Mouse (Mus musculus) myocyte (in vitro differentiated cells): ENCODE data around the gene Stk4. TPM values are rescaled to one million over a fixed set of nuclear protein-coding genes. Genes with fewer than 3 reads are reported as not detected.
"Not testable (repeated sequence)": the region's sequence is repeated elsewhere in the genome, so short reads cannot be mapped to it uniquely, and the experiment has no call there.

Source experiments
- H3K27me3 ChIP-seq: one replicate; pipeline ENCODE4 v1.6.1; 2011; ENCODE audit not compliant: control insufficient read depth, insufficient read depth, insufficient read length
- H3K36me3 ChIP-seq: one replicate; pipeline ENCODE4 v1.6.1; 2011; ENCODE audit not compliant: control insufficient read depth, insufficient read depth
- H3K4me2 ChIP-seq: one replicate; pipeline ENCODE4 v1.6.1; 2011; ENCODE audit warnings: low read depth, control low read depth
- H3K4me3 ChIP-seq: one replicate; pipeline ENCODE4 v1.5.1; 2011; ENCODE audit warnings: mild to moderate bottlenecking, control low read depth, moderate library complexity
- H3K79me2 ChIP-seq: one replicate; pipeline ENCODE4 v1.6.1; 2011; ENCODE audit not compliant: control insufficient read depth, insufficient read depth
- H3ac ChIP-seq: one replicate; pipeline ENCODE4 v1.6.1; 2011; ENCODE audit not compliant: control insufficient read depth, insufficient read length
- CEBPB ChIP-seq: IDR thresholded peaks from 2 replicates; pipeline ENCODE4 v1.6.1; 2011; ENCODE audit warnings: mild to moderate bottlenecking, moderate library complexity; ENCODE audit not compliant: poor library complexity, insufficient read depth, severe bottlenecking
- E2F4 ChIP-seq: IDR thresholded peaks from one replicate; pipeline ENCODE4 v1.6.1; 2011; ENCODE audit warnings: mild to moderate bottlenecking, control low read depth, moderate library complexity; ENCODE audit not compliant: insufficient read depth
- MAX ChIP-seq: IDR thresholded peaks from one replicate; pipeline ENCODE4 v1.6.1; 2011; ENCODE audit warnings: low read depth, mild to moderate bottlenecking, control low read depth
- MYOD1 ChIP-seq, 3 experiments: IDR thresholded peaks; one replicate each; pipeline ENCODE4 v1.6.1; 2011; ENCODE audit warnings: control low read depth in 2 of 3, low read depth in 2 of 3, mild to moderate bottlenecking in 2 of 3, moderate library complexity in 1 of 3; ENCODE audit not compliant: insufficient read length in 2 of 3, control insufficient read depth in 1 of 3
- MYOG ChIP-seq, 3 experiments: IDR thresholded peaks; one replicate each; pipeline ENCODE4 v1.6.1; 2011; ENCODE audit warnings: control low read depth in 2 of 3, low read depth in 2 of 3, mild to moderate bottlenecking in 2 of 3; ENCODE audit not compliant: insufficient read length in 2 of 3, control insufficient read depth in 1 of 3, insufficient read depth in 1 of 3
- POLR2A ChIP-seq: IDR thresholded peaks from one replicate; pipeline ENCODE4 v1.6.1; 2011; ENCODE audit warnings: low read depth, mild to moderate bottlenecking, control low read depth, moderate library complexity; ENCODE audit not compliant: insufficient read length
- POLR2AphosphoS2 ChIP-seq: IDR thresholded peaks from one replicate; pipeline ENCODE4 v1.6.1; 2011; ENCODE audit warnings: low read depth, control low read depth; ENCODE audit not compliant: insufficient read length
- REST ChIP-seq: IDR thresholded peaks from one replicate; pipeline ENCODE4 v1.6.1; 2011; ENCODE audit warnings: mild to moderate bottlenecking, control low read depth, moderate library complexity; ENCODE audit not compliant: insufficient read depth, insufficient read length
- SRF ChIP-seq: IDR thresholded peaks from one replicate; pipeline ENCODE4 v1.6.1; 2011; ENCODE audit warnings: low read depth; ENCODE audit not compliant: control insufficient read depth, insufficient read length
- TCF12 ChIP-seq: IDR thresholded peaks from one replicate; pipeline ENCODE4 v1.6.1; 2011; ENCODE audit warnings: mild to moderate bottlenecking, control low read depth; ENCODE audit not compliant: poor library complexity, insufficient read depth, severe bottlenecking
- TCF3 ChIP-seq: IDR thresholded peaks from one replicate; pipeline ENCODE4 v1.6.1; 2011; ENCODE audit warnings: low read depth, control low read depth; ENCODE audit not compliant: insufficient read length
- USF1 ChIP-seq: IDR thresholded peaks from one replicate; pipeline ENCODE4 v1.6.1; 2011; ENCODE audit warnings: low read depth, mild to moderate bottlenecking, control low read depth, moderate library complexity
- polyA plus RNA-seq: library from polyadenylated mRNA; unstranded; fragments of >200 nt; fragmentation: generic; extraction: Trizol; gene quantifications from one replicate; pipeline ENCODE4 v1.2.1, GENCODE M21; 2012; ENCODE audit warnings: missing spikeins

Gene Stk4
- polyA plus RNA-seq, 1 experiment, result 9.8 TPM

GRCm38 (mm10) chr2:164053767-164054166 is 16.4 kb upstream of the Stk4 start:
- TF ChIP-seq MYOD1 (IDR thresholded peaks at IDR 0.05; ENCODE audit: control insufficient read depth in 1 of 3, insufficient read length in 2 of 3, low read depth in 2 of 3) (peak in 1 of 3 experiments; percentile 17), REST (no peak), MYOG (IDR thresholded peaks at IDR 0.05; ENCODE audit: control insufficient read depth in 1 of 3, insufficient read depth in 1 of 3, insufficient read length in 2 of 3, low read depth in 2 of 3) (peak in 1 of 3 experiments; percentile 52)
- H3ac ChIP-seq, result no peak overlapping the region
- H3K79me2 ChIP-seq, result no peaks in the 10 kb centered on the region
- no peak overlapping the region for H3K4me3 ChIP-seq
- no peak overlapping the region for H3K4me2 ChIP-seq
- H3K27me3 ChIP-seq, result no peaks in the 10 kb centered on the region
- peaks cover 30% of the 10 kb centered on the region for H3K36me3 ChIP-seq

- TF ChIP-seq MYOG (IDR thresholded peaks at IDR 0.05; ENCODE audit: control insufficient read depth in 1 of 3, insufficient read depth in 1 of 3, insufficient read length in 2 of 3, low read depth in 2 of 3) (no peak), MYOD1 (IDR thresholded peaks at IDR 0.05; ENCODE audit: control insufficient read depth in 1 of 3, insufficient read length in 2 of 3, low read depth in 2 of 3) (no peak), TCF12 (no peak), MAX (no peak), REST (no peak), TCF3 (no peak), POLR2A (no peak), SRF (no peak), CEBPB (no peak), USF1 (no peak), POLR2AphosphoS2 (no peak), E2F4 (no peak)
- Histone ChIP-seq H3K4me3 (no peak overlapping the region), H3K4me2 (no peak overlapping the region), H3ac (no peak overlapping the region), H3K36me3 (peaks cover 31% of the 10 kb centered on the region), H3K27me3 (no peaks in the 10 kb centered on the region), H3K79me2 (no peaks in the 10 kb centered on the region)
Observed at GRCm38 (mm10) chr2:164054671-164055070, 15.5 kb upstream of the Stk4 start.

- peaks cover 39% of the 10 kb centered on the region for H3K36me3 ChIP-seq
- no peak overlapping the region for H3K4me2 ChIP-seq
- no peak for TF ChIP-seq MYOD1 (IDR thresholded peaks at IDR 0.05; ENCODE audit: control insufficient read depth in 1 of 3, insufficient read length in 2 of 3, low read depth in 2 of 3)
- no peak for TF ChIP-seq POLR2A
- no peak for TF ChIP-seq MAX
- no peak for TF ChIP-seq TCF3
- TF ChIP-seq REST, result no peak
- no peak for TF ChIP-seq POLR2AphosphoS2
- no peak for TF ChIP-seq E2F4
- no peak for TF ChIP-seq MYOG (IDR thresholded peaks at IDR 0.05; ENCODE audit: control insufficient read depth in 1 of 3, insufficient read depth in 1 of 3, insufficient read length in 2 of 3, low read depth in 2 of 3)
- no peak for TF ChIP-seq CEBPB
- no peak for TF ChIP-seq USF1
- no peak for TF ChIP-seq TCF12
- no peak for TF ChIP-seq SRF
- no peaks in the 10 kb centered on the region for H3K79me2 ChIP-seq
- H3K27me3 ChIP-seq, result no peaks in the 10 kb centered on the region
- no peak overlapping the region for H3ac ChIP-seq
- no peak overlapping the region for H3K4me3 ChIP-seq
Observed at GRCm38 (mm10) chr2:164059634-164060235, 10.4 kb upstream of the Stk4 start.

- peaks cover 6% of the 10 kb centered on the region for H3K36me3 ChIP-seq
- TF ChIP-seq USF1, result no peak
- no peak for TF ChIP-seq TCF12
- TF ChIP-seq SRF, result peak; percentile 31
- peak; percentile 89 for TF ChIP-seq POLR2AphosphoS2
- peak; percentile 96 for TF ChIP-seq POLR2A
- H3K4me3 ChIP-seq, result peak within 1 kb of the TSS; percentile 81
- H3K27me3 ChIP-seq, result no peaks in the 10 kb centered on the region
- peaks cover 44% of the 10 kb centered on the region for H3K79me2 ChIP-seq
- peak within 1 kb of the TSS; percentile 46 for H3ac ChIP-seq
- peak within 1 kb of the TSS; percentile 96 for H3K4me2 ChIP-seq
Observed at GRCm38 (mm10) chr2:164070765-164071436, 779 bp downstream of the Stk4 start, which contains the start of gene Tomm34. Gene Tomm34, minus strand, starts transcription at chr2:164071169.

- H3K4me2 ChIP-seq, result peak overlapping the region; percentile 76
- H3K4me3 ChIP-seq, result peak overlapping the region; percentile 81
- H3K27me3 ChIP-seq, H3K36me3 ChIP-seq: not testable (repeated sequence)
- peaks cover 44% of the 10 kb centered on the region for H3K79me2 ChIP-seq
- peak overlapping the region; percentile 46 for H3ac ChIP-seq
Observed at GRCm38 (mm10) chr2:164071437-164071820, 1.3 kb downstream of the Stk4 start.
